In the genomic region with DNA sequence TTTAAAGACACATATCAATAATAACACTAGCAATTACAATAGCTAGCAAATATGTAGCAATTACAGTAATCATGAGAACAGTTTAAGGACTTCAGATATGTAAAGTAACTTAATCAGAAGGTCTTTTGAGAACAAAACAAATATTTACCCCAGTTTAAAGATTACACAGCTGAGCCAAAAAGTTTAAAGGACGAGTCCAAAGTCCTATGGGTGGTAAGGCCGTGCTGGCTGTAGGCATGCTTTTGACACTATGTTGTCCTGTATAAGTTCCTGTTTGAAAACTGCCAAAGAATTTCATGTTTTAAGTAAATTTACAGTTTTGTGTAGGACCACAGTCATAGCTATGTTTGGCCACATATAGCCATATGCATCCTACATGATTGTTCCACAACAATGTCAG, we compare ENCODE assay signal across 17 mouse cellular contexts.
DNase-seq lines count a peak whose midpoint lies in the region; ATAC-seq lines count a peak whose summit lies in the region.
"Had no signal": no experiment of that assay in that cellular context is flagged by ENCODE, and none has a peak within 500 bp of the region (broad histone marks: within the 10 kb centered on the region; RNA-seq: fewer than 3 reads in every experiment).

No protein-coding gene starts in this region.

- H3K9ac ChIP-seq in liver, embryonic 16.5 days (ENCODE audit: low read depth, low read length), result no peak overlapping the region
- H3K9ac ChIP-seq: embryonic facial prominence, embryonic 15.5 days; limb, embryonic 13.5 days; midbrain, embryonic 12.5 days had no signal

- peak; percentile 89 for ATAC-seq in liver, embryonic 16.5 days (ENCODE audit: low read depth)
- ATAC-seq: hindbrain, embryonic 16.5 days had no signal

- H3K27ac ChIP-seq in liver, embryonic 16.5 days (ENCODE audit: low read length), result no peak overlapping the region
- H3K27ac ChIP-seq: embryonic facial prominence, embryonic 15.5 days; limb, embryonic 13.5 days; midbrain, embryonic 12.5 days had no signal

- H3K4me1 ChIP-seq in liver, embryonic 16.5 days (ENCODE audit: control insufficient read depth, low read depth, low read length), result no peaks in the 10 kb centered on the region
- H3K4me1 ChIP-seq: embryonic facial prominence, embryonic 15.5 days; limb, embryonic 13.5 days; midbrain, embryonic 12.5 days had no signal

- no peak overlapping the region for H3K4me3 ChIP-seq in liver, embryonic 16.5 days (ENCODE audit: low read depth, low read length)
- H3K4me3 ChIP-seq: embryonic facial prominence, embryonic 15.5 days; limb, embryonic 13.5 days; midbrain, embryonic 12.5 days had no signal

- H3K27me3 ChIP-seq in liver, embryonic 16.5 days (ENCODE audit: control insufficient read depth, insufficient read depth, low read depth, low read length), result no peaks in the 10 kb centered on the region
- H3K27me3 ChIP-seq: embryonic facial prominence, embryonic 15.5 days; limb, embryonic 13.5 days; midbrain, embryonic 12.5 days had no signal

- H3K4me2 ChIP-seq in liver, embryonic 16.5 days (ENCODE audit: low read depth, low read length), result no peak overlapping the region
- H3K4me2 ChIP-seq: embryonic facial prominence, embryonic 15.5 days; limb, embryonic 13.5 days; midbrain, embryonic 12.5 days had no signal

- H3K9me3 ChIP-seq in liver, embryonic 16.5 days (replicated peaks; ENCODE audit: control insufficient read depth, low read length), result no peaks in the 10 kb centered on the region
- H3K9me3 ChIP-seq: embryonic facial prominence, embryonic 15.5 days; limb, embryonic 13.5 days; midbrain, embryonic 12.5 days had no signal

- peak; percentile 36 to 43 for DNase-seq in kidney, adult 8-10 months
- DNase-seq in kidney, adult 18-20 months, result no peak
- DNase-seq in kidney, postnatal 36 days, result peak; percentile 22 to 41
- peak; percentile 36 for DNase-seq in yolk sac, embryonic 10.5 days (ENCODE audit: low spot score)
- DNase-seq in embryo, embryonic 9.5 days (ENCODE audit: extremely low spot score), result no peak
- DNase-seq in layer of hippocampus, postnatal 25 days (ENCODE audit: extremely low spot score in 1 of 2, low spot score in 1 of 2), result no peak
- DNase-seq: cerebellum, adult 18-20 months; cerebellum, postnatal 25 days; embryo, embryonic 11 days; heart, postnatal 4 days; layer of hippocampus, postnatal 36 days; thymus, adult 2 months had no signal

- no peaks in the 10 kb centered on the region for H3K36me3 ChIP-seq in liver, embryonic 16.5 days (ENCODE audit: control insufficient read depth, insufficient read depth)
- H3K36me3 ChIP-seq: embryonic facial prominence, embryonic 15.5 days; limb, embryonic 13.5 days; midbrain, embryonic 12.5 days had no signal

- 39% methylated on average over 2 of the region's 2 CpGs for WGBS in liver, embryonic 16.5 days (ENCODE audit: insufficient replicate concordance)

Comparison
In these comparisons a context has a peak if more than half of its experiments do, and no peak if none do; other contexts are left out.
1. DNase-seq: peak in kidney, adult 8-10 months (2 of 2), kidney, postnatal 36 days (2 of 2) and yolk sac, embryonic 10.5 days (single experiment); none in kidney, adult 18-20 months (single experiment), embryo, embryonic 9.5 days (single experiment) and layer of hippocampus, postnatal 25 days (0 of 2).